Mouse (Mus musculus): ENCODE measurements around the gene Ppp1r1c. TPM values are rescaled to one million over a fixed set of nuclear protein-coding genes. Genes with fewer than 3 reads are reported as not detected.

Ppp1r1c gene
- 8.7 and 8.9 TPM in 2 replicates for polyA plus RNA-seq (2014; fragmentation: Nextera tagmentation; extraction: Ambion mirVana)

- no peak within 1 kb of the TSS for H3K4me3 ChIP-seq (replicated peaks; ENCODE audit: low read length)
- H3K4me1 ChIP-seq (replicated peaks; ENCODE audit: control insufficient read depth, insufficient read depth, low read length), result no peaks in the 10 kb centered on the region
- no peaks in the 10 kb centered on the region for H3K36me3 ChIP-seq (replicated peaks; ENCODE audit: control insufficient read depth, insufficient read depth)
- 72% methylated on average over 6 of the region's 6 CpGs for WGBS
- DNase-seq (ENCODE audit: low spot score), result no peak
- peak; percentile 14; the same call in 1 of the 2 replicates for ATAC-seq (ENCODE audit: low FRiP score)
- H3K9ac ChIP-seq, result no peak within 1 kb of the TSS
- H3K27ac ChIP-seq, result 0 out of 2 replicates have a peak within 1 kb of the TSS, but pooled peaks have one; percentile 0
- H3K9me3 ChIP-seq (ENCODE audit: control insufficient read depth, low read length), result 0 out of 2 replicates have a peak, but pooled peaks cover 3% of the 10 kb centered on the region
- 0 out of 2 replicates have a peak within 1 kb of the TSS, but pooled peaks have one; percentile 11 for H3K4me2 ChIP-seq (replicated peaks)
- no peaks in the 10 kb centered on the region for H3K27me3 ChIP-seq (ENCODE audit: control insufficient read depth, insufficient read depth, low read length)
Measured at GRCm38 (mm10) chr2:79707575-79707974, at the start of gene Ppp1r1c. TSS of gene Ppp1r1c (plus strand) at chr2:79707780.

GRCm38 (mm10) chr2:79660417-79661185 is 47.0 kb upstream of the Ppp1r1c start:
- no peaks in the 10 kb centered on the region for H3K9me3 ChIP-seq (ENCODE audit: control insufficient read depth, low read length)
- no peak overlapping the region for H3K27ac ChIP-seq
- ATAC-seq (ENCODE audit: low FRiP score), result no peak
- H3K27me3 ChIP-seq (ENCODE audit: control insufficient read depth, insufficient read depth, low read length), result no peaks in the 10 kb centered on the region
- H3K36me3 ChIP-seq (replicated peaks; ENCODE audit: control insufficient read depth, insufficient read depth), result peaks cover 48% of the 10 kb centered on the region
- H3K4me3 ChIP-seq (replicated peaks; ENCODE audit: low read length), result no peak overlapping the region
- no peak overlapping the region for H3K9ac ChIP-seq
- no peak overlapping the region for H3K4me2 ChIP-seq (replicated peaks)
- no peak for DNase-seq (ENCODE audit: low spot score)
- no peaks in the 10 kb centered on the region for H3K4me1 ChIP-seq (replicated peaks; ENCODE audit: control insufficient read depth, insufficient read depth, low read length)
- 75% methylated on average over 12 of the region's 12 CpGs for WGBS

- Histone ChIP-seq H3K4me2 (replicated peaks) (no peak overlapping the region), H3K9ac (no peak overlapping the region), H3K9me3 (ENCODE audit: control insufficient read depth, low read length) (no peaks in the 10 kb centered on the region), H3K4me1 (replicated peaks; ENCODE audit: control insufficient read depth, insufficient read depth, low read length) (no peaks in the 10 kb centered on the region), H3K36me3 (replicated peaks; ENCODE audit: control insufficient read depth, insufficient read depth) (peaks cover 48% of the 10 kb centered on the region), H3K4me3 (replicated peaks; ENCODE audit: low read length) (no peak overlapping the region), H3K27ac (no peak overlapping the region), H3K27me3 (ENCODE audit: control insufficient read depth, insufficient read depth, low read length) (no peaks in the 10 kb centered on the region)
- WGBS, result 56% methylated on average over 7 of the region's 7 CpGs
- DNase-seq (ENCODE audit: low spot score) (no peak), ATAC-seq (ENCODE audit: low FRiP score) (no peak)
Measured at GRCm38 (mm10) chr2:79661486-79662104, 46.0 kb upstream of the Ppp1r1c start.

GRCm38 (mm10) chr2:79664532-79665286 is 42.9 kb upstream of the Ppp1r1c start:
- no peaks in the 10 kb centered on the region for H3K9me3 ChIP-seq (ENCODE audit: control insufficient read depth, low read length)
- H3K4me3 ChIP-seq (replicated peaks; ENCODE audit: low read length), result no peak overlapping the region
- no peak for DNase-seq (ENCODE audit: low spot score)
- no peaks in the 10 kb centered on the region for H3K4me1 ChIP-seq (replicated peaks; ENCODE audit: control insufficient read depth, insufficient read depth, low read length)
- 58% methylated on average over 3 of the region's 3 CpGs for WGBS
- no peak overlapping the region for H3K9ac ChIP-seq
- ATAC-seq (ENCODE audit: low FRiP score), result no peak
- H3K27me3 ChIP-seq (ENCODE audit: control insufficient read depth, insufficient read depth, low read length), result no peaks in the 10 kb centered on the region
- H3K27ac ChIP-seq, result no peak overlapping the region
- H3K36me3 ChIP-seq (replicated peaks; ENCODE audit: control insufficient read depth, insufficient read depth), result peaks cover 20% of the 10 kb centered on the region
- no peak overlapping the region for H3K4me2 ChIP-seq (replicated peaks)

GRCm38 (mm10) chr2:79665492-79665891 is 42.1 kb upstream of the Ppp1r1c start:
- Histone ChIP-seq H3K27ac (no peak overlapping the region), H3K4me1 (replicated peaks; ENCODE audit: control insufficient read depth, insufficient read depth, low read length) (no peaks in the 10 kb centered on the region), H3K9ac (no peak overlapping the region), H3K4me2 (replicated peaks) (no peak overlapping the region), H3K4me3 (replicated peaks; ENCODE audit: low read length) (no peak overlapping the region), H3K9me3 (ENCODE audit: control insufficient read depth, low read length) (no peaks in the 10 kb centered on the region), H3K36me3 (replicated peaks; ENCODE audit: control insufficient read depth, insufficient read depth) (peaks cover 15% of the 10 kb centered on the region), H3K27me3 (ENCODE audit: control insufficient read depth, insufficient read depth, low read length) (no peaks in the 10 kb centered on the region)
- DNase-seq (ENCODE audit: low spot score) (no peak), ATAC-seq (ENCODE audit: low FRiP score) (no peak)
- WGBS, result 59% methylated on average over 3 of the region's 3 CpGs

GRCm38 (mm10) chr2:79675266-79675665 is 32.3 kb upstream of the Ppp1r1c start:
- no peak overlapping the region for H3K27ac ChIP-seq
- WGBS, result 96% methylated on average over 3 of the region's 3 CpGs
- 0 out of 2 replicates have a peak, but pooled peaks cover 4% of the 10 kb centered on the region for H3K36me3 ChIP-seq (replicated peaks; ENCODE audit: control insufficient read depth, insufficient read depth)

GRCm38 (mm10) chr2:79677663-79678257 is 29.8 kb upstream of the Ppp1r1c start:
- DNase-seq (ENCODE audit: low spot score) (no peak), ATAC-seq (ENCODE audit: low FRiP score) (no peak)
- no peak overlapping the region for H3K27ac ChIP-seq
- H3K27me3 ChIP-seq (ENCODE audit: control insufficient read depth, insufficient read depth, low read length), result no peaks in the 10 kb centered on the region
- 92% methylated on average over 1 of the region's 1 CpGs for WGBS
- no peaks in the 10 kb centered on the region for H3K9me3 ChIP-seq (ENCODE audit: control insufficient read depth, low read length)
- no peak overlapping the region for H3K4me2 ChIP-seq (replicated peaks)
- no peak overlapping the region for H3K9ac ChIP-seq
- H3K36me3 ChIP-seq (replicated peaks; ENCODE audit: control insufficient read depth, insufficient read depth), result no peaks in the 10 kb centered on the region
- no peak overlapping the region for H3K4me3 ChIP-seq (replicated peaks; ENCODE audit: low read length)
- H3K4me1 ChIP-seq (replicated peaks; ENCODE audit: control insufficient read depth, insufficient read depth, low read length), result no peaks in the 10 kb centered on the region

More at GRCm38 (mm10) chr2:79675266-79675665, 32.3 kb upstream of the Ppp1r1c start:
- Histone ChIP-seq H3K27me3 (ENCODE audit: control insufficient read depth, insufficient read depth, low read length) (no peaks in the 10 kb centered on the region), H3K4me3 (replicated peaks; ENCODE audit: low read length) (no peak overlapping the region), H3K4me1 (replicated peaks; ENCODE audit: control insufficient read depth, insufficient read depth, low read length) (no peaks in the 10 kb centered on the region), H3K9ac (no peak overlapping the region), H3K4me2 (replicated peaks) (no peak overlapping the region), H3K9me3 (ENCODE audit: control insufficient read depth, low read length) (no peaks in the 10 kb centered on the region)
- ATAC-seq (ENCODE audit: low FRiP score) (no peak), DNase-seq (ENCODE audit: low spot score) (no peak)

GRCm38 (mm10) chr2:79681672-79682071 is 25.9 kb upstream of the Ppp1r1c start:
- H3K4me1 ChIP-seq (replicated peaks; ENCODE audit: control insufficient read depth, insufficient read depth, low read length), result no peaks in the 10 kb centered on the region
- H3K27me3 ChIP-seq (ENCODE audit: control insufficient read depth, insufficient read depth, low read length), result no peaks in the 10 kb centered on the region
- 90% methylated on average over 4 of the region's 4 CpGs for WGBS
- no peaks in the 10 kb centered on the region for H3K9me3 ChIP-seq (ENCODE audit: control insufficient read depth, low read length)
- H3K4me2 ChIP-seq (replicated peaks), result no peak overlapping the region
- DNase-seq (ENCODE audit: low spot score) (no peak), ATAC-seq (ENCODE audit: low FRiP score) (no peak)
- no peak overlapping the region for H3K27ac ChIP-seq
- no peaks in the 10 kb centered on the region for H3K36me3 ChIP-seq (replicated peaks; ENCODE audit: control insufficient read depth, insufficient read depth)
- H3K4me3 ChIP-seq (replicated peaks; ENCODE audit: low read length), result no peak overlapping the region
- H3K9ac ChIP-seq, result no peak overlapping the region

- no peak for ATAC-seq (ENCODE audit: low FRiP score)
Measured at GRCm38 (mm10) chr2:79683258-79683657, 24.3 kb upstream of the Ppp1r1c start.

More at GRCm38 (mm10) chr2:79683258-79683657, 24.3 kb upstream of the Ppp1r1c start:
- no peak overlapping the region for H3K27ac ChIP-seq
- H3K9ac ChIP-seq, result no peak overlapping the region
- H3K36me3 ChIP-seq (replicated peaks; ENCODE audit: control insufficient read depth, insufficient read depth), result no peaks in the 10 kb centered on the region
- no peaks in the 10 kb centered on the region for H3K4me1 ChIP-seq (replicated peaks; ENCODE audit: control insufficient read depth, insufficient read depth, low read length)
- H3K9me3 ChIP-seq (ENCODE audit: control insufficient read depth, low read length), result no peaks in the 10 kb centered on the region
- H3K4me3 ChIP-seq (replicated peaks; ENCODE audit: low read length), result no peak overlapping the region
- WGBS, result 79% methylated on average over 4 of the region's 4 CpGs
- H3K27me3 ChIP-seq (ENCODE audit: control insufficient read depth, insufficient read depth, low read length), result no peaks in the 10 kb centered on the region
- no peak overlapping the region for H3K4me2 ChIP-seq (replicated peaks)
- DNase-seq (ENCODE audit: low spot score), result no peak

All from hindbrain, embryonic 14.5 days (tissue).